Mouse (Mus musculus): Measurements from ENCODE around the gene Cldn4. TPM values are rescaled to one million over a fixed set of nuclear protein-coding genes. Genes with fewer than 3 reads are reported as not detected.

Cldn4 gene
- total and polyA plus RNA-seq, 3 experiments, result not detected

GRCm38 (mm10) chr5:134932179-134932902 is 14.4 kb downstream of the Cldn4 start, which contains the start of gene Mettl27:
Mettl27 (plus strand) TSS chr5:134932368.
- peak; percentile 93 for DNase-seq

GRCm38 (mm10) chr5:134929988-134930387 is 16.7 kb downstream of the Cldn4 start:
- DNase-seq, result no peak

GRCm38 (mm10) chr5:134926726-134927125 is 20.0 kb downstream of the Cldn4 start:
- DNase-seq, result no peak

DNA sequence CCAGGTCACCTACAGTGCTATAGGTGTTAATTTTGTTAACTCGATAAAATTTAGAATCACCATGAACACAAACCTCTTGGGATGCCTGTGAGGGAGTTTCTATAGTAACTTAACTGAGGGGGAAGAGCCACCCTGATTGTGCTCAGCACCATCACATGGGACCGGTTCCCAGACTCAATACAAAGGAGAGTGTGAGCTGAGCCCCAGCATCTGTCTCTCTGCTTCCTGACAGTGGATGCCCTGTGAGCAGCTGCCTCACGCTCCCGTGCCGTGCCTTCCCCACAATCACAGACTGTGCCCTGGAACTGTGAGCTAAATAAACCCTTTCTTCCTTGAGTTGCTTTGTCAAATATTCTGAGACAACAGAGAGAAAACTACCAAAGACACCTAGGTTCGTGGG is 23.6 kb downstream of the Cldn4 start:
- DNase-seq, result no peak

GRCm38 (mm10) chr5:134921106-134921505 is 25.6 kb downstream of the Cldn4 start:
- DNase-seq, result no peak

- no peak for DNase-seq
These were observed 26.5 kb downstream of the Cldn4 start for GRCm38 (mm10) chr5:134920106-134920687.

- peak; percentile 22 for DNase-seq
These were observed 27.6 kb downstream of the Cldn4 start for GRCm38 (mm10) chr5:134919097-134919496.

GRCm38 (mm10) chr5:134918071-134918832 is 28.5 kb downstream of the Cldn4 start:
- peak; percentile 64 for DNase-seq

GRCm38 (mm10) chr5:134915311-134915710 is 31.4 kb downstream of the Cldn4 start, which contains the start of gene Cldn13:
Cldn13 (minus strand) TSS chr5:134915526.
- no peak for DNase-seq

- no peak for DNase-seq
These were observed 32.2 kb downstream of the Cldn4 start for GRCm38 (mm10) chr5:134914510-134914909.

GRCm38 (mm10) chr5:134913753-134914152 is 33.0 kb downstream of the Cldn4 start:
- DNase-seq, result no peak

GRCm38 (mm10) chr5:134913352-134913751 is 33.4 kb downstream of the Cldn4 start:
- no peak for DNase-seq

DNA sequence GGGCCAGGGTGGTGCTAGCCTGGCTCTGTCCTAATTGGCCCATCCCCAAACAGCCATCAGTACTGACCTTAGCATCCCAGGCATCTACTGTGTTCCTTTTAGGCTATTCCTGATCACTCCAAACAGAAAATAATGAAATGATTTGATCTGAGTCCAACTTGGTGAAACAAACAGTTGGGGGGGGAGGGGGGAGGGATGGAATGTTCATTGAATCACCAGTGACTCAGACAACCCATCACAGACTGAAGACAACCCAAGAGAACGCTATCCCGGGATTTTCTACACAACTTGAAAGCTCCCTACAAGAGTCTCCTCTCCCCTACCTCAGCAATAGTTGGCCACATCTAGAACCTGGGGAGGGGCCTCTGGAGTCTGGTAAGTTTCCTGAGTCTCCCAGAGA is 34.8 kb downstream of the Cldn4 start:
- no peak for DNase-seq

- DNase-seq, result peak; percentile 93
These were observed 39.6 kb downstream of the Cldn4 start for GRCm38 (mm10) chr5:134907135-134907534.

DNA sequence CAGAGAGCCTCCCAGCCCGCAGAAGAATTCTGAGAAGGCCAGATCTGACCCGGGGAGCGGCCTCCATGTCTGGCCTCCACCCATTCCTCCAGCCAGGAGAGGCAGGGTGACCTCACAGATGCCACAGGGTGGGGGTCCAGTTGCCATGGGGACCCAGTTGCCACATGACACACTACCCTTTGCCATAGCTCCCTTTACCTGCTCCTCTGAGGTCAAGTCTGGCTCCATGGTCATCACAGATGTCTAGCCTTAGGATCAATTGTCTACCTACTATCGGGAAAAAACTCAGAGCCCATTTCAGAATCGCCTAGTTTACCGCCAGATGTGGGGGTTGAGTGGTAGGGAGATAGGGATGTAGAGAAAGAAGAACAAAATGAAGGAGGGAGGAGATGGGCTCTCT is 40.1 kb downstream of the Cldn4 start, which contains the start of gene Tmem270:
TSS of gene Tmem270 (minus strand) at position 101 of the 400 bp plus-strand sequence.
- no peak for DNase-seq

DNA sequence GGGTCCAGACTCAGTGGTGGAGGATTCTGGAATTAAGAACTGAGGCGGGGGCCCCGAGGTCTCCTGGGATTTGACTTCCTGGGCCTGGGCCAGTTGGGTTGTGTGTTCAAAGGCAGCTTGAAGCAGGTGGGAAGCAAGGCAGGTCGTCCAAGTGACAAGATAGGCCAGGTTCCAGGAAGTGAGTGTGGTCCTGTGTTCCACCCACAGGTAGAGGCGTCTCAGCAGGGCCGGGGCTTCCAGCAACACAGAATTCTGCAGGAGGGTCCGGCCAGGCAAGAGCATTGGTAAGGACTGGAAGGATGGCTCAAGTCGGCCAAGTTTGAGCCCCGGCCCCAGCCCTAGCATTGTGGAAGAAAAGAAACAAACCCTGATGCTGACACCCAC is 45.1 kb downstream of the Cldn4 start:
- no peak for DNase-seq

- peak; percentile 49 for DNase-seq
These were observed 45.6 kb downstream of the Cldn4 start for GRCm38 (mm10) chr5:134901012-134901643.

DNA sequence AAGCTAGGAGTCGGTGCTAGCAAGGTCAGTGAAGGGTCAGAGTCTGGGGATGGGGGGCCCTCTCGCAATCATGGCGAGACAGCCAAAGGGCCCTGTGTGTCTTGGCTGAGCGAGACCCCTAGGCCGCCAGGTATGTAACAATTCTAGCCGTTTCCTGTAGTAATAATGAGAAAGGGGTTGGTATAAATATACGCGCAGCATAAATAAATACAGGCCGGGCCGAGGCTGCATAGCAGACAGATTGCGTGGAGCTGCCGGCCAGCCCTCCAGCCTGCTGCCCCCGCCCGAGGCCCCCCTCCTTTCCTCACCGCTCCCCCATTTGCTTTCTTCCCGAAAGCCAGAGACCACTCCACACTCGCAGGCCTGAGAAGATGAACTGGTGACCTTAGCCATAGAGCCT is 49.1 kb downstream of the Cldn4 start:
- DNase-seq, result no peak

GRCm38 (mm10) chr5:134896965-134897364 is 49.8 kb downstream of the Cldn4 start:
- DNase-seq, result no peak

GRCm38 (mm10) chr5:134895291-134895690 is 51.4 kb downstream of the Cldn4 start:
- DNase-seq, result no peak

Measured in adrenal gland, adult 2 months (tissue).